Mouse (Mus musculus): ENCODE data around the gene Lgals4.
"Not testable (repeated sequence)": the region's sequence is repeated elsewhere in the genome, so short reads cannot be mapped to it uniquely, and the experiment has no call there.

Lgals4 gene

GRCm38 (mm10) chr7:28867508-28868340 is 34.1 kb downstream of the Lgals4 start:
- DNase-seq, result peak; percentile 87

- DNase-seq, result peak; percentile 46
These were observed 37.4 kb downstream of the Lgals4 start for GRCm38 (mm10) chr7:28870901-28871664.

DNA sequence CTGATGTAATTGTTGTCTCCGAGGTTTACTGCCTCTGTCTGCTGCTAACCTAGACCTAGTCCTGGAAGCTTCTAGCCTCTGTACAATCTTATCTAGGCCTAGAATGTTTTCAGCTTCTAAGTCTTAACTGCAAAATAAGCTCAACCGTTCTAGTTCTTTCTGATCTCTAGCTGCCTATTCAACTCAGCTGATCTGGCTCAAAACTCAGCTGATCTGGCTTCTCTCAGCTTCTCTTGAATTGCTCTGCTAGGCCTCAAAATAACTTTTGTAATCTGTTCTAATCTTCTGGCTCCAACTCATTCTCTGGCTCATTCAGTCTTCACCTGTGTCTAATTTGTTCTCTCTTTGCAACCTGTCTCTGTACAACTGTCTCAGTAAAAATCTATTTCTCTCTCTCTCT is 40.9 kb downstream of the Lgals4 start:
- DNase-seq, result no peak

DNA sequence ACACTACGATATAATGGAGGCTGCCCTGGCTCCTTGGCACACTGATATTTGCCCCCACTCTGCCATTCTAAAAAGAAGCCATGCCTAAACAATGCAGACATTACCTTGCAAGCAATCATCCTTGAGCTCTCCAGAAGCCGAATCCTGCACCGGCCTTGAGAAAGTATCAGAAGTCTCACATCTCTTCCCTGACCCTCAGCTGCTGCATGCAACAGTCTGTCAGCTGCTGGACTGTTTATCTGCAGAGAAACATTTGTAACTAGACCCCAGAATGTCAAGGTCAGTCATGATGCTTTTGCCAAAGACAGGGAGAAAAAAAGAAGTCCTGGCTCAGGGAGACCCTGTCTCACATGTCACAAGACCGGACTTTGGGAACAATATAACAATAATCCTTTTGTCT is 42.4 kb downstream of the Lgals4 start:
- no peak for DNase-seq

DNA sequence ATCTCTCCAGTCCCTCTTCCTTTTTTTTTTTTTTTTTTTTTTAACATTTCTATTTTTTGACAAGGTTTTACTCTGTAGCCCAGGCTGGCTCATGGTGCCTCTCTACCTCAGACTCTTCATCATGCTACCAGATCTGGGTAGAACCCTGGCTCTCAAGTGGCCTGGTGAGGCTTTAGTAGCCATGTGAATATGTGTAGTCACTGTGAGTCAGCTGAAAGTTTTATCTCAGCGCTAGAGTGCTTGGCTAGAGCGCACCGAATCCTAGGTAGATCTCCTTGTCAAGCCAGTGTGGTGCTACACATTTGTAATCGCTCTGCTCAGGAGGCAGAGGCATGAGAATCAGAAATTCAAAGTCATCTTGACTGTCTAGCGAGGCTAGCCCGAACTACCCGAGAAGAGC is 43.5 kb downstream of the Lgals4 start:
- DNase-seq, result no peak

GRCm38 (mm10) chr7:28877856-28878255 is 44.2 kb downstream of the Lgals4 start:
- no peak for DNase-seq

- no peak for DNase-seq
These were observed 46.0 kb downstream of the Lgals4 start for GRCm38 (mm10) chr7:28879606-28880005.

- no peak for DNase-seq
These were observed 46.9 kb downstream of the Lgals4 start for GRCm38 (mm10) chr7:28880554-28880953.

DNA sequence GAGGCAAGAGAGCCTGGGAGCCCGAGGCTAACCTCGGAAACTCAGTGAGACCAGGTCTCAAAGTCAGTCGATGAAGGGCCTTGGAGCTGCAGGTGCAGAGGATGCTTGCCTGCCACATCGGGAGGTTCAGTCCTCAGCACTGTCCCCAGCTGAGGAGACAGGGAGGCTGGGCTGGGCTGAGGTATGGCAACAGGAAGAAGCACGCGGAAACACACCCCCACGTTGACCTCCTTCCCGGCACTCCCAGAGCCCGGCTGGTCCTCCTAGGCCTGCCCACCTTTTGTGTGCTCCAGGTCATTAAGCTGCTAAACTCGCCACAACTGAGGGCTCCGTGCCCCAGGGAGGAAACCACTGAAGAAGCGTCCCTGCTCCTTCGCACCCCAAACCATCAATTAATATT is 47.5 kb downstream of the Lgals4 start, which contains the start of gene Capn12:
Gene Capn12 (plus strand): TSS at position 224 of the 400 bp plus-strand sequence.
- no peak for DNase-seq

- no peak for DNase-seq
These were observed 49.4 kb downstream of the Lgals4 start for GRCm38 (mm10) chr7:28883039-28883438.

- not testable (repeated sequence) for DNase-seq
These were observed 50.0 kb downstream of the Lgals4 start for GRCm38 (mm10) chr7:28883704-28884103.

DNA sequence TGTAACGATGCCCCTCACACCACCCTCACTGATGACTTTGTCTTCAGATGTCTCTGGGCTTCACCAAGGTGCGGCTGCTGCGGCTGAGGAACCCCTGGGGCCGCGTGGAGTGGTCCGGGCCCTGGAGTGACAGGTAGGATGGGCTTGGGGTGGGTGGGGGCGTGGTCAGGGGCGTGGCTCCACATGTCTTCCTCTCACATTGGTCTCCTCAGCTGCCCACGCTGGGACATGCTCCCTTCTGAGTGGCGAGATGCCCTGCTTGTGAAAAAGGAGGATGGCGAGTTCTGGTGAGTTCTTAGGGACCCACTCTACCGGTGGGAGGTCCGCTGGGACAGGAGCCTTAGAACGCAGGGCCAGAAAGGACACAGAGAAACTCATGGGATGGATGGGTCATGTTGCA is 52.8 kb downstream of the Lgals4 start:
- no peak for DNase-seq

- DNase-seq, result no peak
These were observed 55.1 kb downstream of the Lgals4 start for GRCm38 (mm10) chr7:28888701-28889161.
